13 mouse cellular contexts compared by ENCODE assay signal in the genomic region with DNA sequence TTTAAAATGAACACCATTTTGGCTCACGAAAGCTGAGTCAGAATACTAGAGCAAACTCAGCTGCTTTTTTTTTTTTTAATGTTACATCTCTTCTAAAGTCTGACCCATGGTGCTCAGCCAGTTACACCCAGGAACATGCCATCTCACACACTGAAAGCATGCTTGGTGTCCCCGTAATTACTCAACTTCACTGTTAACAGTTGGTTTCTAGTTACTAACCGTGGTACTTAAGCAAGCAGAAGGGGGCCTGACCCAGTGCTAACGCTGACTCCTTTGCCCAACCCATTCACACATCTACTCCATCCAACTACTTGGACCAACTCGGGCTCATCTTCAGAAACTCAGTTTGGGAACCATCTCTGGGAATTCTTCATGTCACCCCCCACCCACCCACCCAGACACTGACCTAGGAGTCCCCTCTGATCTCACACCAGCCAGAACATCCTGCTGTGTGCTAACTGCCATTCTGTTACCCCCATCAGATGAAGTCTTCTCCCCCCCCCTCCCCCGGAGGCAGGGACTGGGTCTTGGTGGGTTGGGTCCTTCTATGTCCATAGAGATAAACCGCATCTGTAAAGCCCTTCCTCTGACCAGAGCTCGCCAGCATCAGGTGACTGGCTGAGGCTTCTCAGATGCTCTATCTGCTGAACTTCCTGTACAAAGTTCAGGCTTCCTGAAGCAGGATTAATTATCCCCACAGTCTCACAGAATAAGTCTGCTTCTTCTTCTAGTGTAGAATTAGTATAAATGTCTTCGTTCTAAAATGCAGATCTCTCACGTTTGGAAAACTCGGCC.
A peak's percentile ranks its signal among the peaks of the same experiment; 100 is the strongest.
DNase-seq lines count a peak whose midpoint lies in the region; ATAC-seq and TF ChIP-seq lines count a peak whose summit lies in the region.
"Had no signal": no experiment of that assay in that cellular context is flagged by ENCODE, and none has a peak within 500 bp of the region (broad histone marks: within the 10 kb centered on the region; RNA-seq: fewer than 3 reads in every experiment).

No protein-coding gene starts in this region.

- 0 out of 2 replicates have a peak, but pooled peaks cover 12% of the 10 kb centered on the region for H3K4me1 ChIP-seq in kidney, postnatal 0 days (replicated peaks; ENCODE audit: insufficient read depth, low read length)
- H3K4me1 ChIP-seq in thymus, adult 2 months (replicated peaks; ENCODE audit: control insufficient read depth, insufficient read depth, low read length): no peaks in the 10 kb centered on the region
- no peaks in the 10 kb centered on the region for H3K4me1 ChIP-seq in stomach, postnatal 0 days (replicated peaks; ENCODE audit: control insufficient read depth, insufficient read depth)

- no peaks in the 10 kb centered on the region for H3K27me3 ChIP-seq in kidney, postnatal 0 days (ENCODE audit: insufficient read depth, low read length)
- no peaks in the 10 kb centered on the region for H3K27me3 ChIP-seq in thymus, adult 2 months (ENCODE audit: control insufficient read depth, insufficient read depth, low read length)
- H3K27me3 ChIP-seq in stomach, postnatal 0 days (ENCODE audit: control insufficient read depth, insufficient read depth, low read length): no peaks in the 10 kb centered on the region

- H3K4me2 ChIP-seq in kidney, postnatal 0 days (ENCODE audit: low read length): no peak overlapping the region
- H3K4me2 ChIP-seq in stomach, postnatal 0 days (replicated peaks; ENCODE audit: low read depth): no peak overlapping the region

- H3K9me3 ChIP-seq in kidney, postnatal 0 days (replicated peaks; ENCODE audit: low read length): no peaks in the 10 kb centered on the region
- H3K9me3 ChIP-seq in stomach, postnatal 0 days (ENCODE audit: control insufficient read depth, low read length): no peaks in the 10 kb centered on the region
- H3K9me3 ChIP-seq: midbrain, embryonic 10.5 days had no signal

- peak overlapping the region; percentile 32; the same call in 1 of the 2 replicates for H3K27ac ChIP-seq in kidney, postnatal 0 days
- no peak overlapping the region for H3K27ac ChIP-seq in thymus, adult 2 months (ENCODE audit: control insufficient read depth, insufficient read depth, low read length)
- no peak overlapping the region for H3K27ac ChIP-seq in stomach, postnatal 0 days (replicated peaks)
- H3K27ac ChIP-seq: liver, embryonic 14.5 days; midbrain, embryonic 10.5 days had no signal

- TF ChIP-seq POLR2A in thymus, adult 2 months (IDR thresholded peaks at IDR 0.05; ENCODE audit: control insufficient read depth, extremely low read depth, insufficient read depth, low read length, poor library complexity): no peak

- no peak overlapping the region for H3K4me3 ChIP-seq in kidney, postnatal 0 days (replicated peaks; ENCODE audit: low read depth, low read length)
- H3K4me3 ChIP-seq in thymus, adult 2 months (ENCODE audit: control insufficient read depth, insufficient read depth, low read length): no peak overlapping the region
- no peak overlapping the region for H3K4me3 ChIP-seq in stomach, postnatal 0 days (ENCODE audit: low read depth, low read length)
- H3K4me3 ChIP-seq: midbrain, embryonic 10.5 days had no signal

- TF ChIP-seq CTCF in kidney, postnatal 0 days (IDR thresholded peaks at IDR 0.05; ENCODE audit: low read depth): no peak
- no peak for TF ChIP-seq CTCF in thymus, adult 2 months (IDR thresholded peaks at IDR 0.05; ENCODE audit: borderline replicate concordance, control insufficient read depth, extremely low read depth, insufficient read depth, low read length, poor library complexity)
- no peak for TF ChIP-seq CTCF in stomach, postnatal 0 days (IDR thresholded peaks at IDR 0.05; ENCODE audit: low read depth)

- WGBS in kidney, postnatal 0 days: 57% methylated on average over 11 of the region's 11 CpGs
- WGBS in thymus, adult 2 months: 42% methylated on average over 11 of the region's 11 CpGs
- whole genome bisulfite sequencing in stomach, postnatal 0 days: 71% methylated on average over 11 of the region's 11 CpGs

- H3K9ac ChIP-seq in kidney, postnatal 0 days (ENCODE audit: low read depth, low read length): no peak overlapping the region
- H3K9ac ChIP-seq in stomach, postnatal 0 days (ENCODE audit: low read length): no peak overlapping the region
- H3K9ac ChIP-seq: liver, embryonic 14.5 days had no signal

- peak; percentile 50 for ATAC-seq in granulocyte monocyte progenitor cell, adult 5-6 weeks (replicated peaks; ENCODE audit: poor library complexity, severe bottlenecking)
- 0 out of 2 replicates have a peak, but pooled peaks have one; percentile 54 for ATAC-seq in kidney, postnatal 0 days (replicated peaks; ENCODE audit: low FRiP score, low read depth)
- no peak for ATAC-seq in stomach, postnatal 0 days (ENCODE audit: low FRiP score, low TSS enrichment)

- no peaks in the 10 kb centered on the region for H3K36me3 ChIP-seq in kidney, postnatal 0 days (ENCODE audit: insufficient read depth, low read length)
- no peaks in the 10 kb centered on the region for H3K36me3 ChIP-seq in thymus, adult 2 months (ENCODE audit: control insufficient read depth, insufficient read depth, low read length)
- no peaks in the 10 kb centered on the region for H3K36me3 ChIP-seq in stomach, postnatal 0 days (ENCODE audit: control insufficient read depth, insufficient read depth, low read length)
- H3K36me3 ChIP-seq: midbrain, embryonic 10.5 days had no signal

- peak; percentile 48 for DNase-seq in adrenal gland, adult 2 months
- DNase-seq in adrenal gland, postnatal 10 days: no peak
- DNase-seq in kidney, postnatal 0 days (ENCODE audit: low spot score): no peak
- peak; percentile 53 for DNase-seq in lung, postnatal 36 days
- DNase-seq in thymus, adult 2 months: no peak
- DNase-seq in stomach, postnatal 0 days (ENCODE audit: low spot score): no peak
- no peak for DNase-seq in frontal cortex, postnatal 36 days (ENCODE audit: low spot score in 2 of 2)
- DNase-seq: cerebellum, postnatal 14 days; heart, postnatal 36 days; right cerebral cortex, postnatal 25 days had no signal

- TF ChIP-seq EP300 in stomach, postnatal 0 days (optimal IDR thresholded peaks at IDR 0.05): no peak

Comparison
In these comparisons a context has a peak if more than half of its experiments do, and no peak if none do; other contexts are left out.
1. DNase-seq: peak in adrenal gland, adult 2 months (single experiment) and lung, postnatal 36 days (single experiment); none in adrenal gland, postnatal 10 days (single experiment), kidney, postnatal 0 days (single experiment), thymus, adult 2 months (single experiment), stomach, postnatal 0 days (single experiment) and frontal cortex, postnatal 36 days (0 of 2).